Comparison of ENCODE assay signal across 23 mouse cellular contexts in the genomic region with DNA sequence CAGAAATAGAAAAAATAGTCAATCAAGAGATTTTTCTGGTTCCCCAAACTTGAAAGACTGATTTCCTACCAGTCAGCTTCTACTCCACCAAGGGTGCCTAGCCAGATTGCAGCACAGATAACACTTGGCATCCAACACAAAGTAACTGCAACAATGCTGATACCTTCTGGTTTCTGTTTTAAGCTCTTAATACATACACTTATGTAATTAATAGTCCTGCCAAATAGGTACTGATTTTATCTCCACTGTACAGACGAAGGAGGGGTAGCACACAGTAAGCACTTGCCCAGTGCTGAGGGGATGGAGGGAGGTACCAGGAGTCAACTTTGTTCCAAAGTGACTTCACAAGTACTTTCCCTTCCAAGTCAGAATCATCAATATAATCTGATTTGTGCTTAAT. TPM values are rescaled to one million over a fixed set of nuclear protein-coding genes. Genes with fewer than 3 reads are reported as not detected.
"Had no signal": no experiment of that assay in that cellular context is flagged by ENCODE, and none has a peak within 500 bp of the region (broad histone marks: within the 10 kb centered on the region; RNA-seq: fewer than 3 reads in every experiment).

No protein-coding gene starts in this region.

- ATAC-seq: liver, postnatal 0 days; lung, postnatal 0 days; midbrain, embryonic 16.5 days had no signal

- DNase-seq: liver, embryonic 13.5 days; liver, postnatal 0 days; lung, adult 2 months; lung, postnatal 4 days; midbrain, embryonic 14.5 days; retina, postnatal 1 day; right cerebral cortex, adult 18-20 months; right cerebral cortex, postnatal 25 days; right cerebral cortex, postnatal 4 days; spleen, adult 18-20 months; thymus, adult 18-20 months; thymus, postnatal 25 days; thymus, postnatal 4 days had no signal

RNA-seq across cellular contexts. Expression of gene Ankrd45, which starts 38.6 kb away (rescaled TPM):
- polyA plus RNA-seq: liver, postnatal 0 days; small intestine, adult 2 months had no signal

RNA-seq across cellular contexts. Expression of gene Tex50, which starts 55.3 kb away (rescaled TPM):
- polyA plus RNA-seq: liver, embryonic 13.5 days; liver, embryonic 15.5 days; liver, postnatal 0 days; lung, adult 2 months; lung, embryonic 15.5 days; lung, postnatal 0 days; myocyte; small intestine, adult 2 months; stomach, embryonic 14.5 days; stomach, embryonic 16.5 days; thymus, postnatal 0 days; urinary bladder, adult 2 months had no signal
